Mouse (Mus musculus): ENCODE results near the gene Yipf3. TPM values are rescaled to one million over a fixed set of nuclear protein-coding genes. Genes with fewer than 3 reads are reported as not detected.
A peak's percentile ranks its signal among the peaks of the same experiment; 100 is the strongest.

Yipf3 gene
- polyA plus RNA-seq, 1 experiment from 2014 or later: 111 TPM

DNA sequence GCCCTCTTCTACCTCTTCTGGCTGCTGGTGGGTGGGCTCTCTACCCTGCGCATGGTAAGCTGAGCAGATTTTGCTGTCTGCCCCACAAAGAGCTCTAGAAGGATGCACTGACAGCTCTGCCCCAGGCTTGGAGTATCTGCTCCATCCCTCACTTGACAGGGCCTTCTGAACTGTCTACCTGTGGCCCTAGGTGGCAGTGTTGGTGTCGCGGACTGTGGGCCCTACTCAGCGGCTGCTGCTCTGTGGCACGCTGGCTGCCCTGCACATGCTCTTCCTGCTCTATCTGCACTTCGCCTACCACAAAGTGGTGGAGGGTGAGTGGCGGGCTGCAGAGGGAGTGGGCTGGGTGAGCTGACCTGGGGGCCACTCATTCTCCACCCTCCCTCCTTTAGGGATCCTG lies 3.3 kb downstream of the Yipf3 start:
- Histone ChIP-seq H3K9me3 (replicated peaks; ENCODE audit: control insufficient read depth, low read length) (no peaks in the 10 kb centered on the region), H3K9ac (ENCODE audit: low read length) (no peak overlapping the region), H3K4me1 (ENCODE audit: control insufficient read depth, insufficient read depth, low read length) (peaks cover 23% of the 10 kb centered on the region), H3K27me3 (ENCODE audit: control insufficient read depth, insufficient read depth, low read length) (peaks cover 13% of the 10 kb centered on the region), H3K27ac (ENCODE audit: low read length) (no peak overlapping the region), H3K36me3 (ENCODE audit: control insufficient read depth, insufficient read depth, low read length) (peaks cover 17% of the 10 kb centered on the region), H3K4me2 (ENCODE audit: low read depth, low read length) (no peak overlapping the region), H3K4me3 (replicated peaks; ENCODE audit: low read length) (no peak overlapping the region)
- no peak for ATAC-seq (ENCODE audit: insufficient read depth, low FRiP score)
- WGBS: 76% methylated on average over 7 of the region's 7 CpGs

DNA sequence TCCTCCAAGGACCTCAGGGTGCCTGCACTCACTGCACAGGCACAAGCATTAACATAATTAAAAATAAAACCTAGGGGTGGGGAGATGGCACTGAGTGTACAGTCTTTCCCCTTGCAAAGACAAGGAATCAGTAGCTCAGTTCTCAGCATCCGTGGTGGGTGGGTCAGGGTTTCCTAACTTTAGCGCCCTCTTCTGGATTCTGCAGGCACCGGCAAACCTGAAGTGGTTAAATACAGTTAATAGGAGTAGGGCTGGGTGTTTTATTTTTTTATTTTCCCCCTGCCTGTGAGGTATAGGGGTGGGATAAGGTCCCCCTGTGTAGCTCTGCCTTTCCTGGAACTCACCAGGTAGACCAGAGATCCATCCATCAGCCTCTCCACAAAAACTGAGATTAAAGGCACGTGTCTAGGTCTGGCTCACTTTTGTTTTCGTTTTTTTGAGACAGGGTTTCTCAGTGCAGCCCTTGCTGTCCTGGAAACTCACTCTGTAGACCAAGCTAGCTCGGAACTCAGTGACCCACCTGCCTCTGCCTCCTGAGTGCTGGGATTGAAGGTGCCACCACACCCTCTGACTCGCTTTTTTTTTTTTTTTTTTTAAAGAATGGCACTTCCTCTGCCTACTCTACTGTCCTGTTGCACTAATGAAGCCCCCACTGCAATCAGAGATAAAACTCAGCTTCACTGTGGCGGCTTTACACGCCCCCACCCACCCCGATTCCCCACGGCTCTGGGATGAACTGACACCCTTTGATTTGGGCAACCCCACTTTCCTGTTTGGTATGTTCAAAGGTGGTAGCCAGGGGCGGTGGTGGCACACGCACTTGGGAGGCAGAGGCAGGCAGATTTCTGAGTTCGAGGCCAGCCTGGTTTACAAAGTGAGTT lies 4.9 kb downstream of the Yipf3 start:
- no peaks in the 10 kb centered on the region for H3K9me3 ChIP-seq (replicated peaks; ENCODE audit: control insufficient read depth, low read length)
- no peak overlapping the region for H3K27ac ChIP-seq (ENCODE audit: low read length)
- peaks cover 13% of the 10 kb centered on the region for H3K27me3 ChIP-seq (ENCODE audit: control insufficient read depth, insufficient read depth, low read length)
- peaks cover 16% of the 10 kb centered on the region for H3K4me1 ChIP-seq (ENCODE audit: control insufficient read depth, insufficient read depth, low read length)
- H3K4me3 ChIP-seq (replicated peaks; ENCODE audit: low read length): peak overlapping the region; percentile 57
- peaks cover 17% of the 10 kb centered on the region for H3K36me3 ChIP-seq (ENCODE audit: control insufficient read depth, insufficient read depth, low read length)
- no peak overlapping the region for H3K9ac ChIP-seq (ENCODE audit: low read length)
- peak overlapping the region; percentile 97 for H3K4me2 ChIP-seq (ENCODE audit: low read depth, low read length)
- no peak; the same call in 1 of the 2 replicates for ATAC-seq (ENCODE audit: insufficient read depth, low FRiP score)
- 52% methylated on average over 14 of the region's 14 CpGs for WGBS

DNA sequence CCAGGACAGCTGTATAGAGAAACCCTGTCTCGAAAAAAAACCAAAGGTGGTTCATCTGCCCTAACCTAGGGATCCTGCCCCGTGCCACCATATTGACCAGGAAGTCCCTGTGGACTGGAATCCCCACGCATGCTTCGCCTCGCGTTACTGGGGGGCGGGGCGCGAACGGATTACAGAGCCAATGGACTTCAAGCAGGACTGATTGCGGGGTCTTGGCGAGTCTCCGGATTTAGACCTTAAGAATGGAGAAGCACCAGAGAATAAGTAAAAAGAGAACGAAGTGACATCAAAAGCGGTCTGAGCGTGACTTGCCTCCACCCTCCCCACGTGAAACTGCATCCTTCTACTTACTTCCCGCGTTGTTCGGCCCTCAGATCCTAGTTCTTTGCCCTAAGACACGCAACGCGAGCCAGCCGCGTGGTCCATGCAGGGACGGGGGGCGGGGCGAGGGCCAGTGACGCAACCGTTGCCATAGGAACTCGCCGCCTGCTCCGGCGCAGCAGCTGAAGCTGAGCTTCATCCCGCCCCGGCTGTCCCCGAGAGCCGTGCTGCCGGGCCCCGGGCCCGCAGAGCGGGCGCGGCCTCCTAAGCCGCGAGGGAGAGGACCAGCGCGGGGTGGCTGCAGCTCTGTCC lies 5.7 kb downstream of the Yipf3 start, which contains the start of gene Lrrc73:
Lrrc73 (plus strand) TSS at position 80 of the 633 bp plus-strand sequence.
- peaks cover 21% of the 10 kb centered on the region for H3K36me3 ChIP-seq (ENCODE audit: control insufficient read depth, insufficient read depth, low read length)
- peaks cover 15% of the 10 kb centered on the region for H3K4me1 ChIP-seq (ENCODE audit: control insufficient read depth, insufficient read depth, low read length)
- H3K9ac ChIP-seq (ENCODE audit: low read length): peak within 1 kb of the TSS; percentile 68
- ATAC-seq (ENCODE audit: insufficient read depth, low FRiP score): peak; percentile 86
- peak within 1 kb of the TSS; percentile 97 for H3K4me2 ChIP-seq (ENCODE audit: low read depth, low read length)
- WGBS: 2% methylated on average over 48 of the region's 48 CpGs
- no peaks in the 10 kb centered on the region for H3K9me3 ChIP-seq (replicated peaks; ENCODE audit: control insufficient read depth, low read length)
- H3K27ac ChIP-seq (ENCODE audit: low read length): no peak within 1 kb of the TSS
- peak within 1 kb of the TSS; percentile 57 for H3K4me3 ChIP-seq (replicated peaks; ENCODE audit: low read length)
- peaks cover 13% of the 10 kb centered on the region for H3K27me3 ChIP-seq (ENCODE audit: control insufficient read depth, insufficient read depth, low read length)

DNA sequence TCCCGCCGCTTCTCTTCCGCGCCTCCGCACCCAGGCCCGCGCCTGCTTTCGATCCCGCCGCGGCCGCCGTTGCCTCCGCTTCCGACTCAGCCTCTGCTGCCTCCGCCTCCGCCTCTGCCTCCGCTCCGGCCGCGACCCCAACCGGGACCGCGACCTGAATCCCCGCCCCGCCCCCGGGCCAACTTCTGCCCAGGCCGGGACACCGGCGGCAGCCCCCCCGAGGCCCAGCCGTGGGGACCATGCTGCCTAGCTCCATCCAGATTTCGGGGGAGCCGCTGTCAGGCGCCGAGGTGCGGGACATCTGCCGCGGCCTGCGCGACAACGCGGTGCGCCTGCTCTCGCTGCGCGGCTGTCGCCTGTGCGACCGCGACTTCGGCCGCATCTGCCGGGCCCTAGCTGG lies 6.2 kb downstream of the Yipf3 start:
- ATAC-seq (ENCODE audit: insufficient read depth, low FRiP score): peak; percentile 3; the same call in 1 of the 2 replicates
- Histone ChIP-seq H3K36me3 (ENCODE audit: control insufficient read depth, insufficient read depth, low read length) (peaks cover 23% of the 10 kb centered on the region), H3K27ac (ENCODE audit: low read length) (no peak overlapping the region), H3K4me2 (ENCODE audit: low read depth, low read length) (peak overlapping the region; percentile 97), H3K4me3 (replicated peaks; ENCODE audit: low read length) (peak overlapping the region; percentile 57), H3K9me3 (replicated peaks; ENCODE audit: control insufficient read depth, low read length) (no peaks in the 10 kb centered on the region), H3K9ac (ENCODE audit: low read length) (peak overlapping the region; percentile 68), H3K27me3 (ENCODE audit: control insufficient read depth, insufficient read depth, low read length) (peaks cover 13% of the 10 kb centered on the region), H3K4me1 (ENCODE audit: control insufficient read depth, insufficient read depth, low read length) (peaks cover 10% of the 10 kb centered on the region; the same call in 1 of the 2 replicates)
- WGBS: under 1% methylated on average over 53 of the region's 54 CpGs

DNA sequence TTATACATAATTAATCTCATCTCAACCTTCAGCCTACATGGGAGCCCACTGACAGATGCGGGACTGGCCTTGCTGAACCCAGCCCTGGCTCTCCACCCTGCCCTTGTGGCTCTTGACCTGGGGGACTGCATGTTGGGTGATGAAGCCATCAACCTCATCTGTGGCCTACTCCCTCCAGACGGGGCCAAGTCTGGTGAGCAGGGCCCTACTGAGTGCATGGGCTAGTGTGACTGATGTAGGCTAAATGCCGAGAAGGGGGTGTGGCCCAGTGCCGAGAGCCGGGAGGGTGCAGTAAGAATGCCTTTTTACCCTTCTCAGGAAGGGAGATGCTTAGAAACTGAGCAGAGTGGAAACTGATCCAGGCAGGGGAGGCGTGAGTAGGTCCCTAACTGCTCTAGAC lies 7.3 kb downstream of the Yipf3 start:
- peaks cover 13% of the 10 kb centered on the region for H3K27me3 ChIP-seq (ENCODE audit: control insufficient read depth, insufficient read depth, low read length)
- WGBS: 34% methylated on average over 6 of the region's 6 CpGs
- no peak for ATAC-seq (ENCODE audit: insufficient read depth, low FRiP score)
- H3K4me1 ChIP-seq (ENCODE audit: control insufficient read depth, insufficient read depth, low read length): peaks cover 8% of the 10 kb centered on the region; the same call in 1 of the 2 replicates
- no peak overlapping the region for H3K27ac ChIP-seq (ENCODE audit: low read length)
- no peaks in the 10 kb centered on the region for H3K9me3 ChIP-seq (replicated peaks; ENCODE audit: control insufficient read depth, low read length)
- H3K4me2 ChIP-seq (ENCODE audit: low read depth, low read length): no peak overlapping the region
- H3K9ac ChIP-seq (ENCODE audit: low read length): no peak overlapping the region
- H3K4me3 ChIP-seq (replicated peaks; ENCODE audit: low read length): no peak overlapping the region
- H3K36me3 ChIP-seq (ENCODE audit: control insufficient read depth, insufficient read depth, low read length): peaks cover 27% of the 10 kb centered on the region

DNA sequence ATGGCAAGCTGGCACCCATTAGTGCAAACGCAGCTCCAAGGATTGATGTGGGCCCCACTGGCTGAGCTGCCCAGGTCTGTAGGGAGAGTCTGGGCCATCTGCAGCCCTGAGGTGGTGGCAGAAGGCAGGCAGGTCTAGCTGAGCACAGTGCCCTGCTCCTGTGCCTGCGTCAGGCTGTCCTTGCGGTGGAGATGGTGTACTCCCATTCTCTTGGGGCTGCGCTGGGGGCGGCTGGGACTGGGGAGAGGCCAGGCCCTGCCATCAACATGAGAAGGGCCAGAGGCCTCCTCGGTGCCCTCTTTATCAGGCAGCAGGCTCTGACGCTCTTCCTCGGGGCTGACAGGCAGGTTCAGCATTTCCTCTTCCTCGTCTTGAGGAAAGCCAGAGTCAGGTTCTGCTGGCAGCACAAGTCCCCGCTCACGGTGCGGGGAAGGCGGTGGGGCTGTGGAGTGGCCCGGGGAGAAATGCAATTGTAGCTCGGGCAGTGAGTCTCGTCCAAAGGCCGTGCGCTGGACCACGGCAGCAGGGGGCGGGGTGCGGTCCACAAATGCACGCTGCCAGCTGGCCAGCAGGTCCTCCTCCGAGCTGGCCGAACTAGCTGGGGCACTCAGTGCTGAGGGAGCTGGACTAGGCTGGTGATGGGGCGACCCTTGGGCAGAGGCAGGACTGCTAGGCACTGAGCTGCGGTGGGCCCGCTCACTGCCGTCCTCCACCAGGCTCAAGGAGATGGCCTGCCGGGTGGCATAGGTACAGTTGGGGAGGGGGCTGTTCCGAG lies 10.6 kb downstream of the Yipf3 start:
- 85% methylated on average over 30 of the region's 30 CpGs for WGBS
- peaks cover 13% of the 10 kb centered on the region for H3K27me3 ChIP-seq (ENCODE audit: control insufficient read depth, insufficient read depth, low read length)
- no peak overlapping the region for H3K4me2 ChIP-seq (ENCODE audit: low read depth, low read length)
- ATAC-seq (ENCODE audit: insufficient read depth, low FRiP score): no peak
- no peak overlapping the region for H3K9ac ChIP-seq (ENCODE audit: low read length)
- peaks cover 6% of the 10 kb centered on the region; the same call in 1 of the 2 replicates for H3K4me1 ChIP-seq (ENCODE audit: control insufficient read depth, insufficient read depth, low read length)
- no peaks in the 10 kb centered on the region for H3K9me3 ChIP-seq (replicated peaks; ENCODE audit: control insufficient read depth, low read length)
- no peak overlapping the region for H3K4me3 ChIP-seq (replicated peaks; ENCODE audit: low read length)
- no peak overlapping the region for H3K27ac ChIP-seq (ENCODE audit: low read length)
- H3K36me3 ChIP-seq (ENCODE audit: control insufficient read depth, insufficient read depth, low read length): peaks cover 21% of the 10 kb centered on the region

DNA sequence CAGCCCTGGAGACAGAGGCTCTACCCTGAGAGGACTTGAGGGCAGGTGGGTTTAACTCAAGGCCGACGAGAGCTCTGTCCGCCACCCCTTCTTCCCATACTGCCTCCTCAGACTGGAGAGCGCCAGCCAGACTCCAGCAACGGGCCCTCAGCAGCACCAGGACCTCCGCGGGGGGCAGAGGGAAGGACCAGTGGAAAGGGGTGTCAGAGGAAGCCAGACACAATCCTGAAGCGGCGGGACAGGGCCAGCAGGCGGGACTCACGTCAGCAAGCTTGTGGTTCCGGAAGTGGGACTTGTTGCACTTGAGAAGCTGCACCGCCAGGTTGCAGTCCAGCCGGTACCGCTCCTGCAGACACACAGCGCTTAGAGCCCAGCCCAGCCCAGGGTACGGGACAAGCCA lies 11.8 kb downstream of the Yipf3 start:
- no peak overlapping the region for H3K4me3 ChIP-seq (replicated peaks; ENCODE audit: low read length)
- no peak for ATAC-seq (ENCODE audit: insufficient read depth, low FRiP score)
- H3K9me3 ChIP-seq (replicated peaks; ENCODE audit: control insufficient read depth, low read length): no peaks in the 10 kb centered on the region
- WGBS: 87% methylated on average over 17 of the region's 17 CpGs
- no peak overlapping the region for H3K27ac ChIP-seq (ENCODE audit: low read length)
- no peaks in the 10 kb centered on the region for H3K4me1 ChIP-seq (ENCODE audit: control insufficient read depth, insufficient read depth, low read length)
- no peak overlapping the region for H3K9ac ChIP-seq (ENCODE audit: low read length)
- H3K4me2 ChIP-seq (ENCODE audit: low read depth, low read length): no peak overlapping the region
- peaks cover 6% of the 10 kb centered on the region for H3K27me3 ChIP-seq (ENCODE audit: control insufficient read depth, insufficient read depth, low read length)
- H3K36me3 ChIP-seq (ENCODE audit: control insufficient read depth, insufficient read depth, low read length): peaks cover 30% of the 10 kb centered on the region

DNA sequence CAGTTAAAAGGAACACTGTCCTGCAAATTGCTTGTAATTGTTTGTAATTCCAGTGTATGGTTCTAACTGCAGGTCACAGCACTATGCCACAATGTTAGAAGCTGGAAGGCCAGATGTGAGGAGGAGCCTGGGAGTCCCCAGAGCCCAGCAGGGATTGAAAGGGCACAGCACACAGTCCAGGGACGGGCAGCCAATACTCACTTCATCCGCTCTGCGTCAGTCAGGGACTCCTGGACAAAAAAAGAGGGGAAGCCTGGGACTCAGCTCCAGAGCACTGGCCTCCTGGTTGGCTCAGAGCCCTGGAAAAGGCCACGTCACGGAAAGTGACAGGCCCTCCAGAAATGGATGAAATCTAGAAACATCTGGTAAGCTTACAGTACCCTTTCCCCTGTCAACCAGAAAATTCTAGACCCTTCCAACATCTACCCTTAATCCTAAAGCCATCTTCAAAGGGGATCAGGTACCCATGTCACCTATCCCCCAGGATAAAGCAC lies 14.4 kb downstream of the Yipf3 start:
- Histone ChIP-seq H3K36me3 (ENCODE audit: control insufficient read depth, insufficient read depth, low read length) (peaks cover 30% of the 10 kb centered on the region), H3K9me3 (replicated peaks; ENCODE audit: control insufficient read depth, low read length) (no peaks in the 10 kb centered on the region), H3K4me1 (ENCODE audit: control insufficient read depth, insufficient read depth, low read length) (peaks cover 13% of the 10 kb centered on the region; the same call in 1 of the 2 replicates), H3K27me3 (ENCODE audit: control insufficient read depth, insufficient read depth, low read length) (no peaks in the 10 kb centered on the region), H3K4me3 (replicated peaks; ENCODE audit: low read length) (no peak overlapping the region), H3K27ac (ENCODE audit: low read length) (no peak overlapping the region), H3K4me2 (ENCODE audit: low read depth, low read length) (no peak overlapping the region), H3K9ac (ENCODE audit: low read length) (no peak overlapping the region)
- ATAC-seq (ENCODE audit: insufficient read depth, low FRiP score): no peak
- 93% methylated on average over 5 of the region's 5 CpGs for WGBS
